Comparison of ENCODE assay signal across 8 mouse cellular contexts in genomic region chr11:105927065-105928030, GRCm38 (mm10). TPM values are rescaled to one million over a fixed set of nuclear protein-coding genes. Genes with fewer than 3 reads are reported as not detected.
DNase-seq lines count a peak whose midpoint lies in the region; ATAC-seq and TF ChIP-seq lines count a peak whose summit lies in the region.

No protein-coding gene starts in this region.

- H3K27me3 ChIP-seq in ES-Bruce4 (ENCODE audit: control insufficient read depth, insufficient read depth, low read length, poor library complexity, severe bottlenecking), result no peaks in the 10 kb centered on the region
- no peaks in the 10 kb centered on the region for H3K27me3 ChIP-seq in lung, embryonic 16.5 days (ENCODE audit: control insufficient read depth, insufficient read depth, low read depth, low read length)

- no peak overlapping the region for H3K4me2 ChIP-seq in lung, embryonic 16.5 days (ENCODE audit: low read depth, low read length)

- WGBS in lung, embryonic 16.5 days, result 56% methylated on average over 14 of the region's 14 CpGs

- DNase-seq in brain, adult 2 months (ENCODE audit: low read depth, low spot score), result peak; percentile 89
- peak; percentile 58 to 89 for DNase-seq in layer of hippocampus, adult 18-20 months (ENCODE audit: low spot score in 2 of 2)
- peak; percentile 41 for DNase-seq in ovary, postnatal 36 days (ENCODE audit: low spot score)
- peak; percentile 49 for DNase-seq in thymus, postnatal 36 days

- no peaks in the 10 kb centered on the region for H3K9me3 ChIP-seq in ES-Bruce4 (replicated peaks; ENCODE audit: control insufficient read depth, insufficient read depth, low read length, poor library complexity, severe bottlenecking)
- H3K9me3 ChIP-seq in lung, embryonic 16.5 days (ENCODE audit: control insufficient read depth, low read length), result no peaks in the 10 kb centered on the region

- H3K4me1 ChIP-seq in ES-Bruce4 (ENCODE audit: control insufficient read depth, insufficient read depth, low read length), result no peaks in the 10 kb centered on the region
- H3K4me1 ChIP-seq in lung, embryonic 16.5 days (replicated peaks; ENCODE audit: control insufficient read depth, insufficient read depth, low read length), result no peaks in the 10 kb centered on the region; the same call in 1 of the 2 replicates

- peak; percentile 82 for ATAC-seq in erythroblast, adult 5-6 weeks (replicated peaks; ENCODE audit: low FRiP score, poor library complexity, severe bottlenecking)
- ATAC-seq in hematopoietic stem cell, adult 5-6 weeks (replicated peaks in 1 of 2; ENCODE audit: insufficient read depth in 1 of 2, low FRiP score in 2 of 2, low TSS enrichment in 1 of 2, low read depth in 1 of 2, poor library complexity in 2 of 2, severe bottlenecking in 2 of 2), result peak; percentile 75 to 78
- ATAC-seq in lung, embryonic 16.5 days (ENCODE audit: low read depth), result peak; percentile 45; the same call in 1 of the 2 replicates

- TF ChIP-seq CTCF in ES-Bruce4 (IDR thresholded peaks at IDR 0.05; ENCODE audit: low read depth, low read length), result peak; percentile 74

- H3K36me3 ChIP-seq in ES-Bruce4 (ENCODE audit: control insufficient read depth, insufficient read depth, low read length, poor library complexity, severe bottlenecking), result no peaks in the 10 kb centered on the region
- H3K36me3 ChIP-seq in lung, embryonic 16.5 days (ENCODE audit: control insufficient read depth, insufficient read depth, low read length), result peaks cover 11% of the 10 kb centered on the region; the same call in 1 of the 2 replicates

- no peak for TF ChIP-seq POLR2A in ES-Bruce4 (IDR thresholded peaks at IDR 0.05; ENCODE audit: insufficient read depth, low read length)

- no peak overlapping the region for H3K27ac ChIP-seq in ES-Bruce4 (ENCODE audit: insufficient read depth, low read length)
- H3K27ac ChIP-seq in lung, embryonic 16.5 days (ENCODE audit: low read length), result no peak overlapping the region

- H3K9ac ChIP-seq in ES-Bruce4 (ENCODE audit: low read depth, poor library complexity, severe bottlenecking), result no peak overlapping the region
- H3K9ac ChIP-seq in lung, embryonic 16.5 days (ENCODE audit: low read length), result no peak overlapping the region; the same call in 1 of the 2 replicates

- no peak overlapping the region for H3K4me3 ChIP-seq in ES-Bruce4 (ENCODE audit: low read depth, low read length)
- H3K4me3 ChIP-seq in lung, embryonic 16.5 days (ENCODE audit: low read length), result no peak overlapping the region

- no peak for TF ChIP-seq EP300 in ES-Bruce4 (IDR thresholded peaks at IDR 0.05; ENCODE audit: insufficient read depth, low read depth, low read length)

RNA-seq across cellular contexts. Expression of gene Cyb561, which starts 25.8 kb away (rescaled TPM):
- polyA plus RNA-seq in ES-Bruce4 (2011; ENCODE audit: insufficient read depth, insufficient read length, low read depth, missing spikeins), result 21.4 TPM in 2 replicates
- 0.77 TPM in 1 of 2 replicates, not detected in the other for total RNA-seq in erythroblast, adult 5-6 weeks (2015; ENCODE audit: low replicate concordance)
- total RNA-seq in erythroblast, adult 5-6 weeks (2017; ENCODE audit: low replicate concordance), result 0.28 and 0.77 TPM in 2 replicates
- 1.2 and 2.2 TPM in 2 replicates for total RNA-seq in hematopoietic stem cell, adult 5-6 weeks (2017)
- 10 to 100 TPM; 48.7 to 64.4 TPM for total RNA-seq in layer of hippocampus, adult 18-20 months (2021)
- 41.9 and 44.6 TPM in 2 replicates for polyA plus RNA-seq in lung, embryonic 16.5 days (2015; fragmentation: Nextera tagmentation; extraction: Ambion mirVana)

RNA-seq across cellular contexts. Expression of gene Ace, which starts 40.4 kb away (rescaled TPM):
- 0.18 TPM in 1 of 2 replicates, not detected in the other for polyA plus RNA-seq in ES-Bruce4 (2011; ENCODE audit: insufficient read depth, insufficient read length, low read depth, missing spikeins)
- 0.96 and 7.3 TPM in 2 replicates for total RNA-seq in erythroblast, adult 5-6 weeks (2015; ENCODE audit: low replicate concordance)
- 2.3 and 5.3 TPM in 2 replicates for total RNA-seq in erythroblast, adult 5-6 weeks (2017; ENCODE audit: low replicate concordance)
- 0.20 and 0.56 TPM in 2 replicates for total RNA-seq in hematopoietic stem cell, adult 5-6 weeks (2017)
- total RNA-seq in layer of hippocampus, adult 18-20 months (2021), result 1 to 10 TPM; 6.0 to 9.2 TPM
- 16.2 and 17.9 TPM in 2 replicates for polyA plus RNA-seq in lung, embryonic 16.5 days (2015; fragmentation: Nextera tagmentation; extraction: Ambion mirVana)

Comparison
In these comparisons a context has a peak if more than half of its experiments do, and no peak if none do; other contexts are left out.
1. RNA of gene Cyb561, which starts 25.8 kb away (total RNA-seq): 48.7 to 64.4 TPM in layer of hippocampus, adult 18-20 months; 1.2 to 2.2 TPM in hematopoietic stem cell, adult 5-6 weeks and 0.28 to 0.77 TPM in erythroblast, adult 5-6 weeks; every median in the first group is over 10 times any median in the second.
2. Peak in every context shown above with its lines, with median percentiles within 50 percentile points of each other: DNase-seq and ATAC-seq.